Mouse (Mus musculus): ENCODE data around the gene Arhgap20. TPM values are rescaled to one million over a fixed set of nuclear protein-coding genes. Genes with fewer than 3 reads are reported as not detected.

The Arhgap20 gene
- polyA plus RNA-seq (2012; rRNA removed): 1.1 and 1.5 TPM in 2 replicates

GRCm38 (mm10) chr9:51764921-51765416 is at the start of gene Arhgap20:
Gene Arhgap20, plus strand, starts transcription at chr9:51765337.
- Histone ChIP-seq H3K4me1 (ENCODE audit: control insufficient read depth, insufficient read depth, low read length) (no peaks in the 10 kb centered on the region; the same call in 1 of the 2 replicates), H3K4me3 (replicated peaks; ENCODE audit: extremely low read depth, low read depth, low read length) (peak within 1 kb of the TSS; percentile 91)
- TF ChIP-seq CTCF (IDR thresholded peaks at IDR 0.05; ENCODE audit: insufficient read depth, low read length) (no peak), POLR2A (IDR thresholded peaks at IDR 0.05; ENCODE audit: borderline replicate concordance, extremely low read depth, low read depth, low read length) (peak; percentile 59; the same call in 1 of the 2 replicates)
- WGBS: under 1% methylated on average over 47 of the region's 77 CpGs
- DNase-seq: peak; percentile 74

- WGBS: 88% methylated on average over 3 of the region's 3 CpGs
- TF ChIP-seq POLR2A (IDR thresholded peaks at IDR 0.05; ENCODE audit: borderline replicate concordance, extremely low read depth, low read depth, low read length) (no peak), CTCF (IDR thresholded peaks at IDR 0.05; ENCODE audit: insufficient read depth, low read length) (no peak)
- H3K4me1 ChIP-seq (ENCODE audit: control insufficient read depth, insufficient read depth, low read length): no peaks in the 10 kb centered on the region
- DNase-seq: no peak
- H3K4me3 ChIP-seq (replicated peaks; ENCODE audit: extremely low read depth, low read depth, low read length): no peak overlapping the region
Measured at GRCm38 (mm10) chr9:51718793-51719192, 46.3 kb upstream of the Arhgap20 start.

GRCm38 (mm10) chr9:51727960-51728359 is 37.2 kb upstream of the Arhgap20 start:
- no peak overlapping the region for H3K4me3 ChIP-seq (replicated peaks; ENCODE audit: extremely low read depth, low read depth, low read length)
- peak; percentile 17 for DNase-seq
- H3K4me1 ChIP-seq (ENCODE audit: control insufficient read depth, insufficient read depth, low read length): peaks cover 6% of the 10 kb centered on the region
- TF ChIP-seq POLR2A (IDR thresholded peaks at IDR 0.05; ENCODE audit: borderline replicate concordance, extremely low read depth, low read depth, low read length) (no peak), CTCF (IDR thresholded peaks at IDR 0.05; ENCODE audit: insufficient read depth, low read length) (no peak)
- WGBS: 15% methylated on average over 6 of the region's 6 CpGs

- Histone ChIP-seq H3K4me1 (ENCODE audit: control insufficient read depth, insufficient read depth, low read length) (0 out of 2 replicates have a peak, but pooled peaks cover 3% of the 10 kb centered on the region), H3K4me3 (replicated peaks; ENCODE audit: extremely low read depth, low read depth, low read length) (no peak overlapping the region)
- TF ChIP-seq POLR2A (IDR thresholded peaks at IDR 0.05; ENCODE audit: borderline replicate concordance, extremely low read depth, low read depth, low read length) (no peak), CTCF (IDR thresholded peaks at IDR 0.05; ENCODE audit: insufficient read depth, low read length) (no peak)
- 37% methylated on average over 9 of the region's 9 CpGs for WGBS
- DNase-seq: no peak
Measured at GRCm38 (mm10) chr9:51735180-51736034, 29.7 kb upstream of the Arhgap20 start.

- no peak for DNase-seq
- H3K4me3 ChIP-seq (replicated peaks; ENCODE audit: extremely low read depth, low read depth, low read length): no peak overlapping the region
- 0 out of 2 replicates have a peak, but pooled peaks cover 3% of the 10 kb centered on the region for H3K4me1 ChIP-seq (ENCODE audit: control insufficient read depth, insufficient read depth, low read length)
- 75% methylated on average over 5 of the region's 5 CpGs for WGBS
- TF ChIP-seq CTCF (IDR thresholded peaks at IDR 0.05; ENCODE audit: insufficient read depth, low read length): no peak
- TF ChIP-seq POLR2A (IDR thresholded peaks at IDR 0.05; ENCODE audit: borderline replicate concordance, extremely low read depth, low read depth, low read length): no peak
Measured at GRCm38 (mm10) chr9:51736750-51737368, 28.3 kb upstream of the Arhgap20 start.

- Histone ChIP-seq H3K4me3 (replicated peaks; ENCODE audit: extremely low read depth, low read depth, low read length) (no peak overlapping the region), H3K4me1 (ENCODE audit: control insufficient read depth, insufficient read depth, low read length) (0 out of 2 replicates have a peak, but pooled peaks cover 3% of the 10 kb centered on the region)
- TF ChIP-seq CTCF (IDR thresholded peaks at IDR 0.05; ENCODE audit: insufficient read depth, low read length): no peak
- no peak for TF ChIP-seq POLR2A (IDR thresholded peaks at IDR 0.05; ENCODE audit: borderline replicate concordance, extremely low read depth, low read depth, low read length)
- DNase-seq: no peak
- WGBS: 74% methylated on average over 9 of the region's 9 CpGs
Measured at GRCm38 (mm10) chr9:51738349-51738748, 26.8 kb upstream of the Arhgap20 start.

- WGBS: 86% methylated on average over 4 of the region's 4 CpGs
- 0 out of 2 replicates have a peak, but pooled peaks cover 3% of the 10 kb centered on the region for H3K4me1 ChIP-seq (ENCODE audit: control insufficient read depth, insufficient read depth, low read length)
- no peak for TF ChIP-seq CTCF (IDR thresholded peaks at IDR 0.05; ENCODE audit: insufficient read depth, low read length)
- TF ChIP-seq POLR2A (IDR thresholded peaks at IDR 0.05; ENCODE audit: borderline replicate concordance, extremely low read depth, low read depth, low read length): no peak
- H3K4me3 ChIP-seq (replicated peaks; ENCODE audit: extremely low read depth, low read depth, low read length): no peak overlapping the region
- DNase-seq: no peak
Measured at GRCm38 (mm10) chr9:51739826-51740225, 25.3 kb upstream of the Arhgap20 start.

- TF ChIP-seq CTCF (IDR thresholded peaks at IDR 0.05; ENCODE audit: insufficient read depth, low read length) (no peak), POLR2A (IDR thresholded peaks at IDR 0.05; ENCODE audit: borderline replicate concordance, extremely low read depth, low read depth, low read length) (no peak)
- Histone ChIP-seq H3K4me1 (ENCODE audit: control insufficient read depth, insufficient read depth, low read length) (no peaks in the 10 kb centered on the region), H3K4me3 (replicated peaks; ENCODE audit: extremely low read depth, low read depth, low read length) (no peak overlapping the region)
- DNase-seq: no peak
- WGBS: 60% methylated on average over 4 of the region's 4 CpGs
Measured at GRCm38 (mm10) chr9:51750144-51750543, 15.0 kb upstream of the Arhgap20 start.

GRCm38 (mm10) chr9:51761003-51761402 is 4.1 kb upstream of the Arhgap20 start:
- Histone ChIP-seq H3K4me1 (ENCODE audit: control insufficient read depth, insufficient read depth, low read length) (no peaks in the 10 kb centered on the region), H3K4me3 (replicated peaks; ENCODE audit: extremely low read depth, low read depth, low read length) (no peak overlapping the region)
- WGBS: 70% methylated on average over 2 of the region's 2 CpGs
- DNase-seq: no peak
- TF ChIP-seq POLR2A (IDR thresholded peaks at IDR 0.05; ENCODE audit: borderline replicate concordance, extremely low read depth, low read depth, low read length) (no peak), CTCF (IDR thresholded peaks at IDR 0.05; ENCODE audit: insufficient read depth, low read length) (no peak)

Measured in lung, adult 2 months (tissue).